Mouse (Mus musculus): ENCODE results near the gene Tm6sf1. TPM values are rescaled to one million over a fixed set of nuclear protein-coding genes. Genes with fewer than 3 reads are reported as not detected.

Gene Tm6sf1
- total RNA-seq (2021), result 10 to 100 TPM in 1 of 2 experiments, 1 to 10 TPM in 1; 9.1 to 12.6 TPM
- polyA plus RNA-seq (2012; rRNA removed), result 21.4 and 28.5 TPM in 2 replicates
- long read RNA-seq, transcript Tm6sf1-201 (10 exons, 2,226 nt), result major isoform, 9 of 15 reads
- long read RNA-seq, partial matches to known transcripts, result 1 of 15 reads
- long read RNA-seq, other reads (novel, unspliced or antisense), result 5 of 15 reads

DNA sequence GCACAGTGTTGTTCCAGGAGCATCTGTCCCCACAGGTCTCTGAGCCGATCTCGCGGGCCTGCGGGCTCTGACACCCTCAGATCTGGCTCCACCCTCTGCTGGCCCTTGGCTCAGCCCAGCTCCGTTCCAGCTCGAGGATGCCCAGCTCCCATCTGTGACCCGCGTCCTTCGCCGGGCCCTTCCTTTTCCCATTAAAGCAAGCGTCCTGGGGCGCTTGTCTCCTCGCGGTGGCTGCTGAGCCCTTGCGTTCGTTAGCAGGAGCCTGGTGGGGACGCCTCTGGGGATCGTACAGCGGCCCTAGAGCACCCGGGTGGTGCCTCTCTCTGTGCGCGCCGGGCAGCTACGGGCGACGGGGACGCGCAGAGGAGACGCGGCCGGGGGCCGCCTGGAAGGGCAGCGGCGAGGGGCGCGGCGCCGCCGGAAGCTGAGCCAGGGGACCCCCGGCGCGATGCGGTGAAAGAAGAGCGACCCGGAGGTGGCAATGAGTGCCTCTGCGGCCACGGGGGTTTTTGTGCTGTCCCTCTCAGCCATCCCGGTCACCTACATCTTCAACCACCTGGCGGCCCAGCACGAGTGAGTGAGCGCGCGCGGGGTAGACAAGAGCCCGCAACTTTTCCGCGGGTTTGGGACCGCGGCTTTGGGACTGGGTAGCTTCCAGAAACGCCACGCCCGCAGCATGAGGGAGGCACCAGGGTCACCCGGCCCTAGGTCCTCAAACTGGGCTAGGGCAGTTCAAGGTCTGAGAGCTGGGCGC, at the start of gene Tm6sf1:
Gene Tm6sf1, plus strand, starts transcription at position 34 of the 754 bp plus-strand sequence.
- Histone ChIP-seq H3K27ac (peak within 1 kb of the TSS; percentile 60), H3K9ac (ENCODE audit: low read depth, low read length) (peak within 1 kb of the TSS; percentile 47), H3K79me2 (replicated peaks; ENCODE audit: control insufficient read depth, insufficient read depth, low read length) (no peaks in the 10 kb centered on the region), H3K4me1 (ENCODE audit: control insufficient read depth, insufficient read depth, low read length) (peaks cover 9% of the 10 kb centered on the region), H3K4me3 (peak within 1 kb of the TSS; percentile 67), H3K27me3 (ENCODE audit: control insufficient read depth, insufficient read depth, low read length) (no peaks in the 10 kb centered on the region), H3K36me3 (ENCODE audit: control insufficient read depth, insufficient read depth, low read length) (no peaks in the 10 kb centered on the region)
- intact Hi-C loops (cut with DNase I), result no loop called here
- under 1% methylated on average over 64 of the region's 64 CpGs for WGBS
- peak; percentile 65 to 71 for DNase-seq
- TF ChIP-seq CTCF (IDR thresholded peaks at IDR 0.05), result no peak
- TF ChIP-seq POLR2A (IDR thresholded peaks at IDR 0.05; ENCODE audit: insufficient read depth, low read depth, low read length), result peak; percentile 42; the same call in 1 of the 2 replicates
- no peak for TF ChIP-seq EP300 (IDR thresholded peaks at IDR 0.05; ENCODE audit: insufficient read depth, low read depth, low read length)

DNA sequence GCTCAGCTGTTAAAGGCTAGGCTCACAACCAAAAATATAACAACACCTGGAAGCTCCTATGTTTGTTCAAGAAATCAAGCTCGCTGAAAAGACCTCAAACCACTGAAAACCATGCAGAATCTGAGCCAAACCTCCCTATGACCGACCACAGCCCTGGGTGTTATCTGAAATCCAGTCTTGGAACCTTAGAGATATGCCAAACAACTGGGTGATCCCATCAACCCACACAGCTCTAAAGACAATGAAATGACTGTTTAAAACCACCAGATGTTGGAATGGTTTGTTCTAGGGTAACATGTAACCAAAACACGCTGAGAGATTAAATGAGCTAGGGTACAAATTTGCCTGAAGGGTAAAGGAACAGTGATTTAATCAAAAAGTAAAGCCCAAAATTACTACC, 33.9 kb upstream of the Tm6sf1 start:
- H3K4me3 ChIP-seq, result no peak overlapping the region
- H3K4me1 ChIP-seq (ENCODE audit: control insufficient read depth, insufficient read depth, low read length), result peaks cover 18% of the 10 kb centered on the region
- TF ChIP-seq EP300 (IDR thresholded peaks at IDR 0.05; ENCODE audit: insufficient read depth, low read depth, low read length) (no peak), CTCF (IDR thresholded peaks at IDR 0.05) (no peak), POLR2A (IDR thresholded peaks at IDR 0.05; ENCODE audit: insufficient read depth, low read depth, low read length) (no peak)
- intact Hi-C loops (cut with DNase I), result no loop called here
- no peak for DNase-seq
- H3K9ac ChIP-seq (ENCODE audit: low read depth, low read length), result no peak overlapping the region
- H3K27me3 ChIP-seq (ENCODE audit: control insufficient read depth, insufficient read depth, low read length), result no peaks in the 10 kb centered on the region
- WGBS, result 34% methylated on average over 3 of the region's 3 CpGs
- H3K79me2 ChIP-seq (replicated peaks; ENCODE audit: control insufficient read depth, insufficient read depth, low read length), result peaks cover 5% of the 10 kb centered on the region
- no peak overlapping the region for H3K27ac ChIP-seq
- H3K36me3 ChIP-seq (ENCODE audit: control insufficient read depth, insufficient read depth, low read length), result peaks cover 21% of the 10 kb centered on the region

- Histone ChIP-seq H3K4me3 (no peak overlapping the region), H3K27ac (no peak overlapping the region), H3K27me3 (ENCODE audit: control insufficient read depth, insufficient read depth, low read length) (no peaks in the 10 kb centered on the region), H3K36me3 (ENCODE audit: control insufficient read depth, insufficient read depth, low read length) (peaks cover 21% of the 10 kb centered on the region), H3K79me2 (replicated peaks; ENCODE audit: control insufficient read depth, insufficient read depth, low read length) (peaks cover 5% of the 10 kb centered on the region), H3K9ac (ENCODE audit: low read depth, low read length) (no peak overlapping the region), H3K4me1 (ENCODE audit: control insufficient read depth, insufficient read depth, low read length) (peaks cover 18% of the 10 kb centered on the region)
- TF ChIP-seq EP300 (IDR thresholded peaks at IDR 0.05; ENCODE audit: insufficient read depth, low read depth, low read length) (no peak), CTCF (IDR thresholded peaks at IDR 0.05) (no peak), POLR2A (IDR thresholded peaks at IDR 0.05; ENCODE audit: insufficient read depth, low read depth, low read length) (no peak)
- intact Hi-C loops (cut with DNase I), result no loop called here
- WGBS, result 9% methylated on average over 3 of the region's 3 CpGs
- DNase-seq, result peak in 1 of 2 experiments; percentile 20
Observed at GRCm38 (mm10) chr7:81825381-81825780, 33.4 kb upstream of the Tm6sf1 start.

DNA sequence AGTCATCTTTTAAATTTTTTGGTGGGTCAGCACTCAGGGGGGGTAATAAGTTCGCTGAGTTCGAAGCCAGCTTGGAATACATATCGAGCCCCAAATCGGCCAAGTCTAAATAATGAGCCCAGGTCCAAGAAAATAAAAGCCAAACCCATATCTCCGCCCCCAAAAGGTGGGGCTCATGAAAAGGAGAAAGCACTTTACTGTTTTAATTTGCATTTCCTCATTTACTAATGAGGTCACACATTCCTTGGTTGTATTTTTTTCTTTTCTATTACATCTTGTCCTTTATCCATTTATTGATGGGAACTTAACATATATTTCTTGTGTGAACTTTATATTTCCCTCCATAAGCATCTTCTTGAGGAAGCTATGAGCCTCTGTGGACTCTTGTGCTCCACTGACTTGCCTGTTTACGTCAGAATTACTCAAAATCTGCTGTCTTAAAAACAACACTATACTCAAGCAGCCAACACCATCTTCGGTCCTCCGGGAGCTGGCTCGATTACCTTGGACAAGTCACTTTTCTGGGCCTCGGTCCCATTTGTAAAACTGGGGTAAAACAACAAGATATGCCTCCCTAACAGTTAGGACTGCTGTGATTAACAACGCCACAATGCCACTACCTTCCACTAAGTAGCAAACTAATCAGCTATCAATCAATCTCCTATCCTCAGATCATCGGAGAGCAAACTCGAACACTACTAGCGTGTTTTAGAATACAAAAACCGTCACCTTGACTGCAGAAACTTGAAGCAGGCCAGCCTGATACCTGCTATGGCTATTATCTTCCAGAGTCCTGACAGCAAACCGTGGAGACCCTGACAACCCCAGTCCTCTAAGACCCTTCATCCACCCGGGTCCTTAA, 30.8 kb upstream of the Tm6sf1 start:
- peak overlapping the region; percentile 90 for H3K27ac ChIP-seq
- H3K4me3 ChIP-seq, result peak overlapping the region; percentile 91
- TF ChIP-seq CTCF (IDR thresholded peaks at IDR 0.05), result no peak
- TF ChIP-seq EP300 (IDR thresholded peaks at IDR 0.05; ENCODE audit: insufficient read depth, low read depth, low read length), result no peak
- TF ChIP-seq POLR2A (IDR thresholded peaks at IDR 0.05; ENCODE audit: insufficient read depth, low read depth, low read length), result no peak
- H3K79me2 ChIP-seq (replicated peaks; ENCODE audit: control insufficient read depth, insufficient read depth, low read length), result peaks cover 5% of the 10 kb centered on the region
- no peak for DNase-seq
- peaks cover 21% of the 10 kb centered on the region for H3K36me3 ChIP-seq (ENCODE audit: control insufficient read depth, insufficient read depth, low read length)
- peak overlapping the region; percentile 93 for H3K9ac ChIP-seq (ENCODE audit: low read depth, low read length)
- whole genome bisulfite sequencing, result 13% methylated on average over 17 of the region's 17 CpGs
- intact Hi-C loops (cut with DNase I), result loop anchor here (2.0 kb wide), 2 partner anchors 35 to 105 kb away; no protein-coding TSS in a partner anchor
- H3K27me3 ChIP-seq (ENCODE audit: control insufficient read depth, insufficient read depth, low read length), result no peaks in the 10 kb centered on the region
- H3K4me1 ChIP-seq (ENCODE audit: control insufficient read depth, insufficient read depth, low read length), result peaks cover 18% of the 10 kb centered on the region

- Histone ChIP-seq H3K79me2 (replicated peaks; ENCODE audit: control insufficient read depth, insufficient read depth, low read length) (peaks cover 3% of the 10 kb centered on the region), H3K4me1 (ENCODE audit: control insufficient read depth, insufficient read depth, low read length) (peaks cover 17% of the 10 kb centered on the region), H3K27ac (peak overlapping the region; percentile 90), H3K27me3 (ENCODE audit: control insufficient read depth, insufficient read depth, low read length) (no peaks in the 10 kb centered on the region), H3K9ac (ENCODE audit: low read depth, low read length) (peak overlapping the region; percentile 93), H3K4me3 (peak overlapping the region; percentile 91), H3K36me3 (ENCODE audit: control insufficient read depth, insufficient read depth, low read length) (peaks cover 19% of the 10 kb centered on the region)
- TF ChIP-seq CTCF (IDR thresholded peaks at IDR 0.05) (no peak), POLR2A (IDR thresholded peaks at IDR 0.05; ENCODE audit: insufficient read depth, low read depth, low read length) (no peak), EP300 (IDR thresholded peaks at IDR 0.05; ENCODE audit: insufficient read depth, low read depth, low read length) (no peak)
- WGBS, result under 1% methylated on average over 90 of the region's 91 CpGs
- intact Hi-C loops (cut with DNase I), result loop anchor here (2.0 kb wide), 2 partner anchors 34 to 104 kb away; no protein-coding TSS in a partner anchor
- DNase-seq, result no peak
Observed at GRCm38 (mm10) chr7:81828681-81829378, 30.0 kb upstream of the Tm6sf1 start.
